Mouse (Mus musculus): ENCODE data around the gene Nek7. TPM values are rescaled to one million over a fixed set of nuclear protein-coding genes. Genes with fewer than 3 reads are reported as not detected.

Gene Nek7
- polyA plus RNA-seq, 1 experiment, result 2.9 TPM

DNA sequence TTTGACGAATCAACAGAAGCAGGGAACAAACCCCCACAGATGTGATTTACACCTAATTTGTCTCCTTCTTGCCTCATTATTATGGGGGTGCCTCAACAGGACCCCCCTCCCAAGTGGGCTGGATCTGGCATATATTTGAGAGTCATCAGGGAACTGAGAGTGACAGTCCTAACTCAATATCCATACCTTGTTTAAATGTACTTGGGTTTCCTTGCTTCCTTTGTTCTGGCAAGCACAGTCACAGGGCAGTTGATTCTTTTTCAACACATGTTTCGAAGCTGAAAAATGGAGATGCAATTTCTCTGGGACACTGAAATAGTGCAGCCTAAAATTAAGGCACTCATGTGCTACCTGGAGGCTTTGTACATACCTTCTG, 170.5 kb downstream of the Nek7 start:
- TF ChIP-seq GATA1 (IDR thresholded peaks at IDR 0.05; ENCODE audit: borderline replicate concordance, low read length), result no peak
- no peak for TF ChIP-seq FLI1 (IDR thresholded peaks at IDR 0.05; ENCODE audit: low read length)
- H3K27me3 ChIP-seq (replicated peaks), result no peaks in the 10 kb centered on the region
- no peaks in the 10 kb centered on the region for H3K4me1 ChIP-seq
- H3K36me3 ChIP-seq (replicated peaks; ENCODE audit: low read length), result no peaks in the 10 kb centered on the region
- H3K4me3 ChIP-seq (replicated peaks), result no peak overlapping the region
- no peaks in the 10 kb centered on the region for H3K9me3 ChIP-seq

DNA sequence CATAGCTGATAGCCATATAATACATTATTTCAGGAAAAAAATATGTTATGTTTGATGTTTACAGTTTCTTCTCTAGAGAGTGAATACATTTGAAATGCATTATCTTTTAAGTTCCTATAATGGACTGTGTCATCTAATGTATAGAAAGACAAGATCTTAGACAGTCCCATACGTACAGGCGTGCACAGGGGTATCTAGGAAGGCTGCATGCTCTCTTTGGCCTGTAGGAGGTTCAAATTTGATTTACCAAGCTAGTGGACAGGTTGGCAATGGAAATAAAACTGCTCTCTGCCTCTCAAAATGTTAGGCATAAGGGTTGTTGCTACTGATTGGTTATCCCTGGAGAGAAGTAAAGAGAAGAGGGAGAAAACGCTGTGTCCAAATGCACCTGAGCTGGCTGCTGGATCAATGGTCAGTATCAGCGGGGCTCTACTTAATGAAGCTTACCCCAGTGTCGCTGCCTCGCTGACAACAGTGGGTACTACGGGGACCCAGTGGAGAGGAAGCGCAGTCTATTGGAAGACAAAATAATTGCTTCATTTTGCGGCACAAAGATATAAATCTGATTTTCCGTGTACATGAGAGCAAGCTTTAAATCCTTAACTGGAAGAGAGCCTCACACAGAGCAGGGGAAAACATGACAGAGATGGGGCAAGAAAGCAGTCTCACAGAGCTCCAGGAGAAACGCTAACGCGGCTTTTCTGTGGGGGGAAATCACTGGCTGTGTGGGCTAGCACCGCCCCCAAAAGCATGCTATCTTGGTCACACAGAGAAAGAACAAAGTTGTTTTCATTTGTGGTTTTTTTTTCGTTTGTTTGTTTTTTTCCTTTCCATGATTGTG, 171.1 kb downstream of the Nek7 start:
- Histone ChIP-seq H3K27me3 (replicated peaks) (no peaks in the 10 kb centered on the region), H3K4me1 (no peaks in the 10 kb centered on the region), H3K9me3 (no peaks in the 10 kb centered on the region), H3K4me3 (replicated peaks) (no peak overlapping the region), H3K36me3 (replicated peaks; ENCODE audit: low read length) (no peaks in the 10 kb centered on the region)
- TF ChIP-seq FLI1 (IDR thresholded peaks at IDR 0.05; ENCODE audit: low read length) (no peak), GATA1 (IDR thresholded peaks at IDR 0.05; ENCODE audit: borderline replicate concordance, low read length) (no peak)

GRCm38 (mm10) chr1:138446846-138447245, 173.1 kb downstream of the Nek7 start:
- H3K27me3 ChIP-seq (replicated peaks), result no peaks in the 10 kb centered on the region
- no peak overlapping the region for H3K4me3 ChIP-seq (replicated peaks)
- H3K4me1 ChIP-seq, result no peaks in the 10 kb centered on the region
- H3K36me3 ChIP-seq (replicated peaks; ENCODE audit: low read length), result no peaks in the 10 kb centered on the region
- no peak for TF ChIP-seq FLI1 (IDR thresholded peaks at IDR 0.05; ENCODE audit: low read length)
- TF ChIP-seq GATA1 (IDR thresholded peaks at IDR 0.05; ENCODE audit: borderline replicate concordance, low read length), result no peak
- H3K9me3 ChIP-seq, result no peaks in the 10 kb centered on the region

Other genes with a start within 250 kb of the Nek7 start
- gene Lhx9, start 228.4 kb upstream of the Nek7 start, polyA plus RNA-seq (2012; ENCODE audit: insufficient read depth, low replicate concordance), result not detected in 2 replicates
- gene 2310009B15Rik, start 236.7 kb upstream of the Nek7 start, polyA plus RNA-seq (2012; ENCODE audit: insufficient read depth, low replicate concordance), result 30.1 and 54.8 TPM in 2 replicates

Data from megakaryocyte, embryonic 14.5 days (primary cell).